Mouse (Mus musculus) kidney, embryonic 15.5 days (tissue): ENCODE measurements around the gene Cxcl16. TPM values are rescaled to one million over a fixed set of nuclear protein-coding genes. Genes with fewer than 3 reads are reported as not detected.
A peak's percentile ranks its signal among the peaks of the same experiment; 100 is the strongest.
"Not testable (repeated sequence)": the region's sequence is repeated elsewhere in the genome, so short reads cannot be mapped to it uniquely, and the experiment has no call there.

Experiments
- ATAC-seq: fragments of 200-750 bp; cut with Nextera tagmentation; replicated peaks from 2 replicates; pipeline ENCODE4 v1.8.0; 2017; ENCODE audit warnings: moderate TSS enrichment; ENCODE audit not compliant: low FRiP score
- H3K27ac ChIP-seq: fragments of 300-500 bp; sonication (generic); 2 replicates; pipeline ENCODE4 v1.5.1; 2015; ENCODE audit warnings: mild to moderate bottlenecking, inconsistent platforms
- H3K27me3 ChIP-seq: fragments of 300-500 bp; sonication (generic); 2 replicates; pipeline ENCODE4 v1.6.1; 2015; ENCODE audit warnings: inconsistent platforms
- H3K36me3 ChIP-seq: fragments of 300-500 bp; sonication (generic); 2 replicates; pipeline ENCODE4 v1.6.1; 2015; ENCODE audit warnings: inconsistent platforms
- H3K4me1 ChIP-seq: fragments of 300-500 bp; sonication (generic); 2 replicates; pipeline ENCODE4 v1.6.1; 2015; ENCODE audit warnings: inconsistent platforms
- H3K4me2 ChIP-seq: fragments of 300-500 bp; sonication (generic); 2 replicates; pipeline ENCODE4 v1.6.1; 2015; ENCODE audit warnings: moderate library complexity, mild to moderate bottlenecking, inconsistent platforms
- H3K4me3 ChIP-seq: fragments of 300-500 bp; sonication (generic); replicated peaks from 2 replicates; pipeline ENCODE4 v1.5.1; 2015; ENCODE audit warnings: mild to moderate bottlenecking, inconsistent platforms
- H3K9ac ChIP-seq: fragments of 300-500 bp; sonication (generic); 2 replicates; pipeline ENCODE4 v1.6.1; 2015; ENCODE audit warnings: mild to moderate bottlenecking, inconsistent platforms
- H3K9me3 ChIP-seq: fragments of 300-500 bp; sonication (generic); replicated peaks from 2 replicates; pipeline ENCODE4 v1.6.1; 2016; ENCODE audit warnings: inconsistent platforms
- WGBS: fragments of 180-500 bp; shearing (Covaris S2); methylation state at CpG from one replicate; pipeline ENCODE4 v1.1.7; 2015; ENCODE audit warnings: mixed read lengths; 5-methylcytosine and 5-hydroxymethylcytosine counted together
- microRNA-seq: library from miRNA; unstranded; fragments of <30 nt; microRNA quantifications from one replicate; pipeline ENCODE4, GENCODE M21; 2016
- polyA plus RNA-seq: library from polyadenylated mRNA; unstranded; fragments of >200 nt; fragmentation: Nextera tagmentation; extraction: Ambion mirVana; gene quantifications from 2 replicates; pipeline ENCODE4 v1.2.1, GENCODE M21; 2015

Cxcl16 gene
- polyA plus RNA-seq, 1 experiment from 2014 or later, result 6.9 TPM

DNA sequence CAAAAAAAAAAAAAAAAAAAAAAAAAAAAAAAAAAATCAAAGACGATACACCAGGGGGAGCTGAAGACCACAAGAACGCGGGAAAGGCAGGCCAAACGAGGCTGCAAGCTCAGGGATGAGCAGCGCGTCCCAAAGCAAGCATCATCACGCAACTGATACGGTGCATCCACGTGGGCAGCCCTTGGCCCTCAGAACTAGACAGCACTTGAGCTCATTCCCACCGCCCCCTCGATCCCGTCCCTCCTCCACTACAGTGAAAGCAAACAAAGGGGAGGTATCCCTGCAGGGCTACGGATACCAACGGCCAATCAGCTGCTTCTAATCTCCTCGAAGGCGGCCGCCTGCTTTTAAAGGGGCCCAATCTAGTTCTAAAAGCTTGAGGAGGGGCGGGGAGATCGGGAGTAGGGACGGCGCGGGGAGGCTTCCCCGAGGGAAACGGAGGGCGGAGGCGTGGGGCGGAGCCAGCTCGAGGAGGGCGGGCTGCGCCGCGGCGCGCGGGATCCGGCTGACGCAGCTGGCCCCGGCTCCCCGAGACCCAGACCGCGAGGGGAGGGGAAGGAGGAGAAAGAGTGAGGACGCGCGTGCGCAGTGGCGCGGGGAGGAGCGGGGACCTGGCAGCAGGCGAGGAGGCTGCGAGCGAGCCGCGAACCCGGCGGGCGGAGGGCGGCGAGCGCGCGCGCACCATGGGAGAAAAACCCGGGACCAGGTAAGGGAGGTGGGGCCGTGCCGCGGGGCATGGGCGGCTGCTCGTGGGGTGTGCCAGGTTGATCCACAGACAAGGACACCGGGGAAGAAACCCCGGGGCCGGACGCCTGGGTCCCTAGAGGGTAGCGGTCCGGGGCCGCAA is 27.5 kb downstream of the Cxcl16 start, which contains the start of gene Arrb2:
TSS of gene Arrb2 (plus strand) at position 588 of the 847 bp plus-strand sequence.
- WGBS, result under 1% methylated on average over 75 of the region's 75 CpGs
- H3K4me1 ChIP-seq, result peaks cover 18% of the 10 kb centered on the region
- peak within 1 kb of the TSS; percentile 60 for H3K4me3 ChIP-seq
- H3K9me3 ChIP-seq, result no peaks in the 10 kb centered on the region
- H3K36me3 ChIP-seq, result peaks cover 12% of the 10 kb centered on the region
- peak within 1 kb of the TSS; percentile 63 for H3K9ac ChIP-seq
- H3K27me3 ChIP-seq, result no peaks in the 10 kb centered on the region
- peak within 1 kb of the TSS; percentile 86 for H3K27ac ChIP-seq
- ATAC-seq, result peak; percentile 95
- peak within 1 kb of the TSS; percentile 82 for H3K4me2 ChIP-seq

DNA sequence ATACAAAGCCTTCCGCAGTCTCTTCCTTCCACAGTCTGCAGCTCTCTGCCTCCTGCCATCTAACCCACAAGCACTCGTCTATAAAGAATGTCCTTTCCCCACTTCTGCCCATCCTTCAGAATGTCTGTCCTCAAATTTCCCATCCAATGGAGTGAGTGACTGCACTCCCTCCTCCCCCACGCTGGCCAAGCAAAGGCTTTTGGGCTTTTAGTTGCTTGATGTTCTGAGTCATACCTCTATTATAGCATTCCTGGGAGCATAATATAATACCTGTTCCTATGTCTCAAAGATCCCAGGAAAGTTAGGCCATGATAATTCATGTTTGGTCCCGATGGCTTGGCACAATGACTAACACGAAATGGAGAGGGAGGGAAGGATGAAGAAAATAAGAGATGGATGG is 28.2 kb downstream of the Cxcl16 start:
- 0 out of 2 replicates have a peak overlapping the region, but pooled peaks have one; percentile 10 for H3K9ac ChIP-seq

DNA sequence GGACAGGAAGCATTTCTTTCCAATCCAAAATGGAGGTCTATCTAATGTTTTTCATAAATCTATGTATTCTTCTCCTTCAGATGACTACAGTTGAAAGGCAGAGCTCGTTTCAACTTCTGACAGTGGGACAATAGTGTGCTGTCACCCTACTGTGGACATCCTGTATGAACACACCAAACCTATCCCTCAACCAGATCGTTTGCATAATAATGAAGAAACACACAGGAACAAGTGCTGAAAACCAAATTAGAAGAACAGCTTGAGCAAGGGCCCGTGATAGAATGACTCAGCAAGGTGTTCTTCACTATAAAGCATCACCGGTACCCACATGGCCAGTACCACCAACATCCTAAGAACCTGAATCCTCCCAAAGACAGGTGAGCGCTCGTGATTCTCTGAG is 33.2 kb downstream of the Cxcl16 start:
- not testable (repeated sequence) for H3K9me3 ChIP-seq, H3K4me3 ChIP-seq, H3K27ac ChIP-seq, H3K4me1 ChIP-seq, H3K9ac ChIP-seq, ATAC-seq, H3K36me3 ChIP-seq, H3K4me2 ChIP-seq, H3K27me3 ChIP-seq
- 74% methylated on average over 6 of the region's 6 CpGs for WGBS

More for the DNA sequence above, 28.2 kb downstream of the Cxcl16 start:
- no peaks in the 10 kb centered on the region for H3K9me3 ChIP-seq
- no peak for ATAC-seq
- H3K36me3 ChIP-seq, result peaks cover 5% of the 10 kb centered on the region
- peak overlapping the region; percentile 60 for H3K4me3 ChIP-seq
- H3K27me3 ChIP-seq, result no peaks in the 10 kb centered on the region
- H3K27ac ChIP-seq, result peak overlapping the region; percentile 86
- peaks cover 18% of the 10 kb centered on the region for H3K4me1 ChIP-seq
- WGBS, result 32% methylated on average over 5 of the region's 5 CpGs
- H3K4me2 ChIP-seq, result peak overlapping the region; percentile 82

DNA sequence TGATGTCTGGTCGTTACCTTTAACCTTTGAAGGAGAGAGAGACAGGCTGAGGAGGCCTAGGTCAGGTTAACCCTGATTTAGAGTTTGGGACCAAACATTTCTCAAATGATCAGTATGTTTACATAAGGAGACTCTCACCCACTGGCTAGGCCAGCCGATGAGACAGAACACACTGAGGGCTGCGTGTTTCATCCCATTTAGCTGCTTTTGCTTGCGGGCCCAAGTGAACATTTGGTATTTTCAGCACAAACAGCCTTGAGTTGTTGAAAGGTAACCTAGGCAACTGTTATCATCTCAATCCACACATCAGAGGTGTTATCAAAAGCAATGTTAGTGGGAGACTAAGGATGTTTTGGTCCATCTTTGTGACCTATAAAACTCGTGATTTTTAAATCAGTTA is 40.3 kb downstream of the Cxcl16 start:
- WGBS, result 59% methylated on average over 5 of the region's 5 CpGs
- Histone ChIP-seq H3K4me2 (no peak overlapping the region), H3K4me3 (no peak overlapping the region), H3K27me3 (no peaks in the 10 kb centered on the region), H3K27ac (no peak overlapping the region), H3K9me3 (no peaks in the 10 kb centered on the region), H3K36me3 (no peaks in the 10 kb centered on the region), H3K9ac (no peak overlapping the region), H3K4me1 (no peaks in the 10 kb centered on the region)
- ATAC-seq, result no peak

DNA sequence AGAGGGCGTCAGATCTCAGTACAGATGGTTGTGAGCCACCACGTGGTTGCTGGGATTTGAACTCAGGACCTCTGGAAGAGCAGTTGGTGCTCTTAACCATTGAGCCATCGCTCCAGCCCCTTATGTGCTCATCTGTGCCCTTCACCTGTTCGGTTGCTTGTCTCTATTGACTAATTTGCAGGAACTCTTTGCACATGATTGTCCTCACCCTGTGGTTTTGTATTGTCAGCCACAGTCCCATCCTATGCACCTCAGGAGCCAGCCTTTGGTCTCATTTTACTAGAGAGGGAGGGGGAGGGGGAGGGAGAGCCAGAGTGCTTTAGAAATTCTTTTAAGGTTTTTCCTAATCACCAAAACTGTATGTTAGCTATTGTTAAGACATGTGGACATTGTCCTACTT is 41.6 kb downstream of the Cxcl16 start:
- Histone ChIP-seq H3K4me3 (no peak overlapping the region), H3K27ac (no peak overlapping the region), H3K4me2 (no peak overlapping the region), H3K9ac (no peak overlapping the region), H3K4me1 (no peaks in the 10 kb centered on the region), H3K9me3 (no peaks in the 10 kb centered on the region), H3K36me3 (no peaks in the 10 kb centered on the region), H3K27me3 (no peaks in the 10 kb centered on the region)
- no peak for ATAC-seq
- 67% methylated on average over 4 of the region's 4 CpGs for WGBS

DNA sequence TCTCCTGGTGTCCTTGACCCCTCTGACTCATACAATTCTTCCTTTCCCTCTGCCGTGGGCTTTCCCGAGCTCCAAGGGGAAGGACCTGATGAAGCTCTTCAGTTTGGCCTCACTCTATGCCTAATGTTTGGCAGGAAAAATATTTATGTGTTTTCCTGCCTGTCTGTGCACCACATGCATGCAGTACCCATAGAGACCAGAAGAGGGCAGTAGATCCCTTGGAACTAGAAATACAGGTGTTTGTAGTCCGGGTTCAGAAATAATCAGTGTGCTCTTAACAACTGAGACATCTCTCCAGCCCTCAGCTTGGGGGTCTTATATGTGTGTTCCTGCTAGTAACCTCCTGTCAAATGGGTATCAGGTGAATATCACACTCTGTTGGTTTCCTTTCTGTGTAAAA is 45.8 kb downstream of the Cxcl16 start:
- Histone ChIP-seq H3K4me3 (no peak overlapping the region), H3K4me2 (no peak overlapping the region), H3K27me3 (no peaks in the 10 kb centered on the region), H3K27ac (no peak overlapping the region), H3K9me3 (no peaks in the 10 kb centered on the region), H3K36me3 (no peaks in the 10 kb centered on the region), H3K9ac (no peak overlapping the region), H3K4me1 (peaks cover 10% of the 10 kb centered on the region)
- 8% methylated on average over 3 of the region's 3 CpGs for WGBS
- no peak for ATAC-seq

DNA sequence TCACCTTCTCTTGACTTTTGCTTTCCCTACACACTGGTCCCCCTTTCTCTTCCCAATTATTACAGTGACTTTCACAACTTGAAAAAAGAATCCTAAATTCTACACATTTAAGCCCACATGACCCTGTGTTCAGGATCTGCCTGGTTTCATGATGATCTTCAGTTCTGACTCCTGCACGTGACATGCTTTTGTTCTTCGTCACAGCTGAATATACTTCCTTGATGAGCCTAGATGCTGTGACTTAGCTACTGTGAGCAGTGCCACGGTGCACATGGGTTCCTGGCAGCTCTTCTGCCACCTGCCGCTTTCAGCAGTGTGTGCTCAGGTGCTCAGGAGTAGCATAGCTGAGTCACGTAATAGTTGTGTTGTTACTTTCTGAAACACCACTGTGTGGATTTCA is 47.2 kb downstream of the Cxcl16 start:
- H3K27me3 ChIP-seq, result no peaks in the 10 kb centered on the region
- H3K4me1 ChIP-seq, result peaks cover 23% of the 10 kb centered on the region
- no peaks in the 10 kb centered on the region for H3K36me3 ChIP-seq
- WGBS, result 78% methylated on average over 5 of the region's 5 CpGs
- H3K9me3 ChIP-seq, result no peaks in the 10 kb centered on the region
- H3K9ac ChIP-seq, result no peak overlapping the region
- H3K27ac ChIP-seq, result no peak overlapping the region
- ATAC-seq, result no peak
- no peak overlapping the region for H3K4me3 ChIP-seq
- no peak overlapping the region for H3K4me2 ChIP-seq

DNA sequence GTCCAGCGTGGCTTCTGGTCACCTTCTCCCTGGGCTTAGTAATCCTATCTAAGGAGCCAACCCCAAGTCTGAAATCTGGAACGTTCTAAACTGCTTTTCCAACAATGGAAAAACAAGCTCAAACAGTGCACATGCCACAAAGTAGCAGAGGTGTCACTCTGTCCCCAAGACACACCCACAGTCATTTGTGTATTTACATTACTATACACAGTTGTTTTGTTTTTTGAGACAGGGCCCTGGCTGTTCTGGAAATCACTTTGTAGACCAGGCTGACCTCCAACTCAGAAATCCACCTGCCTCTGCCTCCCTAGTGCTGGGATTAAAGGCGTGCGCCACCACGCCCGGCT is 49.5 kb downstream of the Cxcl16 start:
- Histone ChIP-seq H3K36me3 (peaks cover 13% of the 10 kb centered on the region), H3K4me3 (peak overlapping the region; percentile 89), H3K4me1 (peaks cover 23% of the 10 kb centered on the region), H3K9me3 (no peaks in the 10 kb centered on the region), H3K27ac (peak overlapping the region; percentile 88), H3K9ac (peak overlapping the region; percentile 99), H3K27me3 (no peaks in the 10 kb centered on the region), H3K4me2 (peak overlapping the region; percentile 82)
- ATAC-seq, result no peak; the same call in 1 of the 2 replicates
- WGBS, result 62% methylated on average over 6 of the region's 6 CpGs

DNA sequence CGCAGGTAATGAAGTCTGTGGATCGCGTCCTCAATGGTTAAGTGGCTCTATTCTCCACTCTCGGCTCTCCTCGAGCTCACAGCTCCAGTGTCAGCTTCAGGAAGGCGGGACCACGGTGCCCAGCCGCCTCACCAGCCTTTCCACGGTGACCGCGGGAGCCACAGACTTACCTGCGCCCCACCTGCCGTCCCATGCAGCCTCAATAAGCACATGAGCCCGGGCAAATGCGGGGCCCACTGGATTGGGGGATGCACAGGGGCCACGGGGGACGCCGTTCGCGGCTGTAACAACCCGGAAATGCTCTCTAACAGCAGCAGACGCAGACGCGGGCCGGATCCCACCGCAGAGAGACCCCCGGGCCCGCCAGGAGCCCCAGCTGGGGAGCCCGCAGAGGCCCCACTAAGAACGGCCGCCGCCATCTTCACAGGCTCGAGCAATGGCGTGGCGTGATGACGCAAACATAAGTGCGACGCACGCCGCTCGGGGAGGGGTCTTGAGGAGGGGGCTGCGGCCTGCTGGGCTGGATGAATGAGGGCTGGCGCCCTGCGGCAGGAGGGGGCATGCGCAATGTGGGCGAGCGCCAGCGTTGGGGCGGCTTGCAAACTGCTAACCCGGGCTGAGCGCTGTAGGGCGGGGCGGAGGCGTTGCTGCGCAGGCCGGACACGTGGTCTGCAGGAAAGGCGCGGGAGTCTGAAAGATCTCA is 50.0 kb downstream of the Cxcl16 start, which contains the start of gene Pelp1:
TSS of gene Pelp1 (minus strand) at position 438 of the 703 bp plus-strand sequence.
- H3K4me1 ChIP-seq, result peaks cover 23% of the 10 kb centered on the region
- peak within 1 kb of the TSS; percentile 89 for H3K4me3 ChIP-seq
- H3K27me3 ChIP-seq, result no peaks in the 10 kb centered on the region
- peaks cover 18% of the 10 kb centered on the region for H3K36me3 ChIP-seq
- H3K27ac ChIP-seq, result peak within 1 kb of the TSS; percentile 88
- peak; percentile 98 for ATAC-seq
- no peaks in the 10 kb centered on the region for H3K9me3 ChIP-seq
- H3K4me2 ChIP-seq, result peak within 1 kb of the TSS; percentile 82
- under 1% methylated on average over 59 of the region's 59 CpGs for WGBS
- H3K9ac ChIP-seq, result peak within 1 kb of the TSS; percentile 99

Small RNAs within 50 kb of the gene (microRNA-seq; reads per million reads assigned to microRNA genes)
- gene Mir7115, result not detected

Other genes with a start within 250 kb of the Cxcl16 start
- 4.3 and 5.8 TPM in 2 replicates for gene Slc16a11, start 247.2 kb downstream of the Cxcl16 start, polyA plus RNA-seq
- 13.3 TPM in 2 replicates for gene Slc16a13, start 238.9 kb downstream of the Cxcl16 start, polyA plus RNA-seq
- 26.9 and 28.4 TPM in 2 replicates for gene Bcl6b, start 230.2 kb downstream of the Cxcl16 start, polyA plus RNA-seq
- gene 0610010K14Rik, start 222.1 kb downstream of the Cxcl16 start, polyA plus RNA-seq, result 178 and 179 TPM in 2 replicates
- 10.4 and 13.0 TPM in 2 replicates for gene Gm21988, start 220.2 kb downstream of the Cxcl16 start, polyA plus RNA-seq
- 203 and 212 TPM in 2 replicates for gene Rnasek, start 220.1 kb downstream of the Cxcl16 start, polyA plus RNA-seq
- 5.5 and 6.2 TPM in 2 replicates for gene Alox12, start 204.6 kb downstream of the Cxcl16 start, polyA plus RNA-seq
- not detected in 2 replicates for gene Alox12e, start 137.4 kb downstream of the Cxcl16 start, polyA plus RNA-seq
- 1.1 and 2.0 TPM in 2 replicates for gene Alox15, start 108.0 kb downstream of the Cxcl16 start, polyA plus RNA-seq
- 40.1 and 42.1 TPM in 2 replicates for gene Pelp1, start 50.0 kb downstream of the Cxcl16 start, polyA plus RNA-seq
- 15.4 and 15.5 TPM in 2 replicates for gene Arrb2, start 27.3 kb downstream of the Cxcl16 start, polyA plus RNA-seq
- 38.8 and 42.0 TPM in 2 replicates for gene Med11, start 8.1 kb downstream of the Cxcl16 start, polyA plus RNA-seq
- gene Zmynd15, start 551 bp downstream of the Cxcl16 start, polyA plus RNA-seq, result 0.63 and 0.66 TPM in 2 replicates
- gene Tm4sf5, start 45.3 kb upstream of the Cxcl16 start, polyA plus RNA-seq, result 0.82 and 0.88 TPM in 2 replicates
- gene Vmo1, start 54.6 kb upstream of the Cxcl16 start, polyA plus RNA-seq, result 0.35 and 0.40 TPM in 2 replicates
- gene Gltpd2, start 59.2 kb upstream of the Cxcl16 start, polyA plus RNA-seq, result 0.91 and 1.1 TPM in 2 replicates
- 755 and 782 TPM in 2 replicates for gene Psmb6, start 65.4 kb upstream of the Cxcl16 start, polyA plus RNA-seq
- not detected in 2 replicates for gene Gm40193, start 73.0 kb upstream of the Cxcl16 start, polyA plus RNA-seq
- gene Pld2, start 80.1 kb upstream of the Cxcl16 start, polyA plus RNA-seq, result 6.5 and 8.2 TPM in 2 replicates
- 14.8 and 15.8 TPM in 2 replicates for gene Mink1, start 102.9 kb upstream of the Cxcl16 start, polyA plus RNA-seq
- not detected in 2 replicates for gene 4930544D05Rik, start 155.9 kb upstream of the Cxcl16 start, polyA plus RNA-seq
- gene Chrne, start 159.2 kb upstream of the Cxcl16 start, polyA plus RNA-seq, result 0.27 TPM in 1 of 2 replicates, not detected in the other
- gene Gp1ba, start 179.1 kb upstream of the Cxcl16 start, polyA plus RNA-seq, result 0.19 and 0.30 TPM in 2 replicates
- 115 and 122 TPM in 2 replicates for gene Rnf167, start 187.3 kb upstream of the Cxcl16 start, polyA plus RNA-seq
- gene Slc25a11, start 187.5 kb upstream of the Cxcl16 start, polyA plus RNA-seq, result 178 and 186 TPM in 2 replicates
- 1,914 and 2,031 TPM in 2 replicates for gene Pfn1, start 194.7 kb upstream of the Cxcl16 start, polyA plus RNA-seq
- 30.3 and 38.5 TPM in 2 replicates for gene Eno3, start 197.2 kb upstream of the Cxcl16 start, polyA plus RNA-seq
- 181 and 202 TPM in 2 replicates for gene Spag7, start 209.4 kb upstream of the Cxcl16 start, polyA plus RNA-seq
- 12.8 and 14.1 TPM in 2 replicates for gene Camta2, start 228.1 kb upstream of the Cxcl16 start, polyA plus RNA-seq
- 1.2 and 2.3 TPM in 2 replicates for gene Inca1, start 240.2 kb upstream of the Cxcl16 start, polyA plus RNA-seq
- 3.5 and 3.6 TPM in 2 replicates for gene Kif1c, start 240.6 kb upstream of the Cxcl16 start, polyA plus RNA-seq